Mouse (Mus musculus) ovary, adult 18-20 months (tissue): Measurements from ENCODE around the gene Cdk8.
A peak's percentile ranks its signal among the peaks of the same experiment; 100 is the strongest.
"Not testable (repeated sequence)": the region's sequence is repeated elsewhere in the genome, so short reads cannot be mapped to it uniquely, and the experiment has no call there.

Experiments
- DNase-seq: peaks from one replicate; pipeline ENCODE4 v3.0.0; 2022; ENCODE audit warnings: low spot score, mixed read lengths

Gene Cdk8

GRCm38 (mm10) chr5:146230864-146231654 lies at the start of gene Cdk8:
Gene Cdk8, plus strand, starts transcription at chr5:146231230.
- DNase-seq, result peak; percentile 89

- not testable (repeated sequence) for DNase-seq
Measured at GRCm38 (mm10) chr5:146185204-146185603, 45.8 kb upstream of the Cdk8 start, which contains the start of gene 1700001J03Rik. Gene 1700001J03Rik, minus strand, starts transcription at chr5:146185304.

GRCm38 (mm10) chr5:146187441-146187840 lies 43.6 kb upstream of the Cdk8 start:
- peak; percentile 8 for DNase-seq

- no peak for DNase-seq
Measured at GRCm38 (mm10) chr5:146188144-146188543, 42.9 kb upstream of the Cdk8 start.

- DNase-seq, result no peak
Measured at GRCm38 (mm10) chr5:146188712-146189111, 42.3 kb upstream of the Cdk8 start.

GRCm38 (mm10) chr5:146190093-146190492 lies 40.9 kb upstream of the Cdk8 start:
- no peak for DNase-seq

- no peak for DNase-seq
Measured at GRCm38 (mm10) chr5:146190501-146191269, 40.3 kb upstream of the Cdk8 start.

GRCm38 (mm10) chr5:146193360-146193759 lies 37.7 kb upstream of the Cdk8 start:
- no peak for DNase-seq

GRCm38 (mm10) chr5:146199073-146199472 lies 32.0 kb upstream of the Cdk8 start:
- DNase-seq, result no peak

GRCm38 (mm10) chr5:146199540-146199939 lies 31.5 kb upstream of the Cdk8 start:
- no peak for DNase-seq

GRCm38 (mm10) chr5:146200580-146200979 lies 30.4 kb upstream of the Cdk8 start:
- DNase-seq, result no peak

GRCm38 (mm10) chr5:146203921-146204320 lies 27.1 kb upstream of the Cdk8 start:
- DNase-seq, result no peak

- no peak for DNase-seq
Measured at GRCm38 (mm10) chr5:146205537-146205936, 25.5 kb upstream of the Cdk8 start.

- DNase-seq, result no peak
Measured at GRCm38 (mm10) chr5:146220501-146220878, 10.5 kb upstream of the Cdk8 start.

GRCm38 (mm10) chr5:146220879-146221714 lies 9.9 kb upstream of the Cdk8 start, which contains the start of gene Rnf6:
Gene Rnf6, minus strand, starts transcription at chr5:146221555.
- peak; percentile 95 for DNase-seq

- no peak for DNase-seq
Measured at GRCm38 (mm10) chr5:146221722-146222121, 9.3 kb upstream of the Cdk8 start.

- no peak for DNase-seq
Measured at GRCm38 (mm10) chr5:146223786-146224185, 7.2 kb upstream of the Cdk8 start.

- DNase-seq, result no peak
Measured at GRCm38 (mm10) chr5:146227496-146227895, 3.5 kb upstream of the Cdk8 start.

- DNase-seq, result no peak
Measured at GRCm38 (mm10) chr5:146229869-146230650, 970 bp upstream of the Cdk8 start.

GRCm38 (mm10) chr5:146231655-146231996 lies 596 bp downstream of the Cdk8 start:
- DNase-seq, result no peak

- no peak for DNase-seq
Measured at GRCm38 (mm10) chr5:146232056-146232675, 1.1 kb downstream of the Cdk8 start.
